Mouse (Mus musculus): ENCODE measurements around the gene Ttc13.

The Ttc13 gene

GRCm38 (mm10) chr8:124658415-124658814, 63.4 kb downstream of the Ttc13 start:
- no peak for DNase-seq (ENCODE audit: low read depth in 2 of 2, low spot score in 2 of 2)

- DNase-seq (ENCODE audit: low read depth in 2 of 2, low spot score in 2 of 2) = no peak
These were observed 63.8 kb downstream of the Ttc13 start for GRCm38 (mm10) chr8:124657961-124658360.

DNA sequence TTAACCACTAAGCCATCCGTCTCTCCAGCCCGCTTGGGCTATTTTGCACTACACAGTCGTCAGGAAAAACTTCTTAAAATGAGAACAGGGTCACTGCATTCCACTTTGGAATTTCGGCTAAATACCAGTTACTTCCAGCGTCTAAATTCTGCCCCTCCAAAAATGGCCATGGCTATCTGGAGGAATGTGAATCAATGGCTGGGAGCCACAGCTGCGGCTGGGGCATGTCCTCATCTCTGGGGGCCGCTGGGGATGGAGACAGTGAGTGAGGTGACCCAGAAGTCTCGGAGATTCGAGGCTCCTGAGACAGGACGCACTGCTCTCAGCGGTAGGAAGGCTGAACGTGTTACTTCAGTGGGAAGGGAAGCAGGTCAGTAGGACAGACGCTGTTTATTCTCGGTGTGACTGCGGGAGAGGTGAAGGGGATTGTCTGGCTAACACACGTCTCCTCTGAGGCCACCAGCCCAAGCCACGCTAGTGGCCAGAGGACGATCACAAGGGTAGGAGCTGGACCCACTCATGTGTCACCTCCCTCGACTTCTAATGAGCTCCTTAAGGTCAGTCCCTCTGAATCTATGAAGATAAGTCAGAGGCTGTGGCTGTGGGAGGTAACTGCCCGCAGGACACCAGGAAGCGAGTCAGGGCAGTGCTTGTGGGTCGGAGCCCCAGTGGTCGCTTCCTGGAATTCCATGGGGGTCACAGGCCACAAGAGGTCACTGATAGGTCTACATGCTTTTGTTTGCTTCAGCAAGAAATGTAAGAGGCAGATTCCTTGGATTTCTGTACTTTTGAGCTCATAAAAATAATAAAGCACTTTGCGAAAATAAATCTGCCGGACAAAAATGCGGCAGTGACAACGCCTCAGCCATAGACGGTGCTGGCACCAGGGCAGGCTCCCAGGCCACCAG, 68.0 kb downstream of the Ttc13 start:
- no peak for DNase-seq (ENCODE audit: low read depth in 2 of 2, low spot score in 2 of 2)

DNA sequence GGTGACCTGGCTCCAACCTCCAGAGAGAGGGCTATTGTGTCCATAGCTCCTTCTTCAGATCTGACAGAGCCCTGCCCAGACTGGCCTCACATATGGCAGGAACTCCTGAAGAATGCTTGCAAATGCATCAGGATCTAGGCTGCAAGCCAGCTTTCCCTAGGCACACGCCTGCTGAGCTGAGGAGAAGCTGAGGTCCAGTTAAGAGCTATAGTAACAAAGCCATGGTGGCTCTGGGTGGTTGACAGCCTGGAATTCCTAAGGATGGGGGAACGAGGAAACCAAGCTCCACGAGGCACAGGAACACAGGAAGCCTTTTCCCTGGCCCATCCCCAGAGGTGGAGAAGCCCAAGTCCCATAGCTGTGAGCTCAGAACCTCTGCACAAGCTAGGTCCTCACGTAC, 69.2 kb downstream of the Ttc13 start:
- DNase-seq (ENCODE audit: low read depth in 2 of 2, low spot score in 2 of 2) = no peak

- no peak for DNase-seq (ENCODE audit: low read depth in 2 of 2, low spot score in 2 of 2)
These were observed 70.0 kb downstream of the Ttc13 start for GRCm38 (mm10) chr8:124651776-124652175.

- DNase-seq (ENCODE audit: low read depth in 2 of 2, low spot score in 2 of 2) = no peak
These were observed 73.5 kb downstream of the Ttc13 start for GRCm38 (mm10) chr8:124648311-124648710.

DNA sequence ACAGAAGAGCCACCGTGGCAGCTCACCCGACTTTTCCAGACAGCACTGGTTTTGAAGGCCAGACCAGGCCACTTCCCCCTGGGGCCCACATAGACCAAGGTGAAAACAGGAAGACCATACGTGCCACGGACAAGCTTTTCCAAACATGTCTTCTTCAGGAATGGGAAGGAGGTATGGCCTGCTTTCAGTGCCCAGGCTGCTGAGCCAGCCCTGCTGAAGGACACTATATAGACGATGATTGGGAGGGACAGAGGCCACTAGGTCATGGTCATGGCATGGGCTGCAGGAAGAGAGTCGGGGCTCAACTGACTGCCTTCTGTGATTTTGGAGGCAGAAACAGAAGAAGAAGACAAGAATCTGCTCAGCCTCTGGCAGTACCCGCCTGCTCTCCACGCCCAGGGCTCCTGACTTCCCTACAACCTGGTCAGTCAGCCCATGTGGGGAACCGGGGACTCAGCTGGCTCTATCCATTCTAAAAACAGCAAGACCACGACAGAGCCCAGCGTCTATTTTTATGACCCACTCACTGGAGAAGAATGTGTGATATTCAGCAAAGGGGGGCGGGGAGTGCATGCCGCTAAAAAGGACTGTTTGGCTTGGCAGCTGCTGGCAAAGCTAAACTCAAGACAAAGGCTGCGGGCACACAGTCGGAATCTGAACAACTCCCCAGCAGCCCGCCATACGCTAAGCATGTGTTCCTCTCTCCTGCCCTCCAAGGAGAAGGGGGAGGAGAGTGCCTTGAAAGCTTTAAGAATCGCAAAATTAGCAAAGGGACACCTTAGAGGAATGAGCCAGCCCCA, 78.0 kb downstream of the Ttc13 start:
- DNase-seq (ENCODE audit: low read depth in 2 of 2, low spot score in 2 of 2) = no peak

DNA sequence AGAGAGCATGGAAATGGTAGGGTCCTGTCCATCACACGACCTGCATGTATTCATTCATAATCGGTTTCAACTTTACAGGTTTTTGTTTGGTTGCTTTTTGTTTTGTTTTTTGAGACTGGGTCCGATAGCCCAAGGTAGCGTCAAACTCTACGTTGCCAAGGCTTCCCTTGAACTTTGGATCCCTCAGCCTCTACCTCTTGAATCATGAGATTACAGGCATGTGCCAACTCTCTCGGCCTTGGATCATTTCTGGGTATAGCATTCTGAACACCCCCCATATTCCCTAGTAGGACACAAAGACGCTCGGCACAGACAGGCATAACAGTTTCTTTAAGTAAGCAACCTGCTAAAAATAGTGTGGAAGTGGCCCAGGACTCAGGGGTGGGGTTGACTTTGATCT, 80.2 kb downstream of the Ttc13 start:
- DNase-seq (ENCODE audit: low read depth in 2 of 2, low spot score in 2 of 2) = no peak

DNA sequence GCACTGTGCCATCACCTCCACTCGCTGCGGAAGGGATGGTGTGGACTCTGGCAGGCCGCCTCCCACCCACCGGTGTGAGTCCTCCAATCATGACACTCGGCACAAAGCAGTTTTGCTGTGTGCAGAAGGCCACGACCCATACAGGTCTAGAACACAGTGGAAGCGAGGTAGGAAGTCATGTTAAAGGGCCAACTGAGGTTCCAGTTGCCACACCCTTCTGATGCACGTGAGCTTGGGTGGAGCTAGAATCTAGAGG, 86.6 kb downstream of the Ttc13 start:
- DNase-seq (ENCODE audit: low read depth in 2 of 2, low spot score in 2 of 2) = no peak

DNA sequence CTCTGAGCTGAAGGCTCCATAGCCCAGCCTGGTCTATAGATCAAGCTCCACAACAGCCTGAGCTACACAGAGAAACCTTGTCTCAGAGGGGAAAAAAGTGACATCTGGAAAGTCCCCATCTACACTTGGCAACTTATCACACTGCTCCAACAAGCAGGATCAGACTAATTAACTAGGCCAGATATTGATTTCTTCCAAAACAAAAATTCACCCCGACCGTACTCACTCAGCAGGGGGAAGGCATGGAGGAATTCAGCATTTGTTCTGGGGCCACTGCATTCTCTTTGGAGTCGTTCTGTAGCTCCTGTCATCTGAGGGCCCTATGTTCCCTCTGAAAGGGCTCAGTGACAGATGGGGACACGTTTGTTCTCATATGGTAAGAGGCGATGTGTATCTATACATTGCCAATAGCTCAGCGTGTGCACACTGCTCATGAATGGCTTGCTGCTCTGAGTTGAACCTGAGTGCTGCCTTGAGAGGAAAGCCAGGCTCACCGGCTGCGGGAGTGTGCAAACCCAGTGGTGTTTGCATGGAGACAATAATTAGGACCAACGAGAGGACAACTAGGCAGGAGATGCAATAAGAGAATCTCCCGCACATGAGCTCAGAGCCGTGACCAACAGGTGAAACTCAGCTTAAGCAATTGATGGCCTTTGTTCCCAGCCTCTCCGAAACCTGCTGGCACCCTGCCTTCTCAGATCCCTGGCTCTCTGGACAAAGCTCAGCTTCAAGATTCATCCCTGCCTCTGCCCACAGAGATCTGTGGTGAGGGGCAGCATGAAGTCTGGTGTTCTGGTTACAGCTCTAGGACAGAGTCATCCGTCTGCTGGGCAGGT, 87.2 kb downstream of the Ttc13 start:
- no peak for DNase-seq (ENCODE audit: low read depth in 2 of 2, low spot score in 2 of 2)

- DNase-seq (ENCODE audit: low read depth in 2 of 2, low spot score in 2 of 2) = no peak
These were observed 88.6 kb downstream of the Ttc13 start for GRCm38 (mm10) chr8:124633001-124633703.

DNA sequence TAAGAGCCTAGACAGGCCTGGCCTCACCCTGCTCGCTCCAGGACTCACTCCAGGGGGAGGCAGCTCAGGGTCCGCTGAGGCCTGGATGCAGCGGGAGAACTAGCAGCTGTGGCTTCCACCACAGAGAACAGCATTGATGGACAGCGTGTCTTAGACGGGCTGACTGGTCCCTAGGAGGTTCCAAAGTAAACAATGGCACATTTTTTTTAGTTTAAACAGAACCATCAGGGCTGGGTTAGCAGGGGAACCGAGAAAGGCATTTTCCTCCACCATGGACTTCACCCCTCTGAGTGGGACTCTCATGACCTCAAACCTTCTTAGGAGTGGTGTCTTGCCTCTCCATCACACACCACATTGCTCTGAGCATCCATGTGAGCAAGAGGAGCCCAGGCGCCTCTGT, 89.8 kb downstream of the Ttc13 start:
- no peak for DNase-seq (ENCODE audit: low read depth in 2 of 2, low spot score in 2 of 2)

DNA sequence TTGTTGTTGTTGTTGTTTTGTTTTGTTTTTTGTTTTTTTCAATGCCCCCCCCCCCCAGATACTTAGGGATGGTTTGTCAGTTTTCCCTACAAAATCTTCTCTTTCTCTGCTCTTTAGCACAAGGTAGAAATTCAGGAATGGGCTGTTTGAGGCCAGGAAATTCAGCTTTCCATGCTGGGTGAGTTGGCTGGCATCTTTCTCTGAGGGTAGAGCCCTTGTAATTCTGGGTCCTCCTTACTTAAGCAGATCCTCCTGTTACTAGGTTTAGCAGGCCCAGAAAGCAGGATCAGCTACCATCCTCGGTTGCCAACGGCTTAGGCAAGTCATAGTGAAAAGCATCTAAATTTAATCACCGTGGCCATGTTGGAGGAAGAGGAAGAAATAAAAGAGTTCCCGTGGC, 90.9 kb downstream of the Ttc13 start:
- DNase-seq (ENCODE audit: low read depth in 2 of 2, low spot score in 2 of 2) = no peak

DNA sequence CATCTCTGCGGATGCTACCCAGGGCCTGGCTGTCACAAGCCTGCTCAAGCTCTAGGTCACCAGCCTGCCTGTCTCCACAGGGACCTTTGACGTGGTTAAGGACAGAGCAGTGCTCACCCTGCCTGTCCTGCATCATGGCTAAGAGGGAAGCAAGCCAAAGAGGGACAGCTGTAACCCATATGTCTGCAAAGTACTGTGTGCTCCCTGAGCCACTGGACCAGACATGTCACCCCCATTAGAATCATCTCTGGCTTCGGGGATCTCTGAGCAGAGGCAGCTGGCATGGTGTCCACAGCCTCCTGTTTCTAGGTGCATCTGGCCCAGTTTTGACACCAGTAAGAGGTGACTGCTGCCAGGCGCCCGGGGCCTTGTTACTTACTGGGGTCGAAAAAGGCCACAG, 91.3 kb downstream of the Ttc13 start:
- DNase-seq (ENCODE audit: low read depth in 2 of 2, low spot score in 2 of 2) = no peak

GRCm38 (mm10) chr8:124626251-124626650, 95.5 kb downstream of the Ttc13 start:
- no peak for DNase-seq (ENCODE audit: low read depth in 2 of 2, low spot score in 2 of 2)

Measured in CD8-positive naive resting alpha-beta T cell, adult 2 months (primary cell).